Comparison of ENCODE assay signal across 15 mouse cellular contexts in the genomic region with DNA sequence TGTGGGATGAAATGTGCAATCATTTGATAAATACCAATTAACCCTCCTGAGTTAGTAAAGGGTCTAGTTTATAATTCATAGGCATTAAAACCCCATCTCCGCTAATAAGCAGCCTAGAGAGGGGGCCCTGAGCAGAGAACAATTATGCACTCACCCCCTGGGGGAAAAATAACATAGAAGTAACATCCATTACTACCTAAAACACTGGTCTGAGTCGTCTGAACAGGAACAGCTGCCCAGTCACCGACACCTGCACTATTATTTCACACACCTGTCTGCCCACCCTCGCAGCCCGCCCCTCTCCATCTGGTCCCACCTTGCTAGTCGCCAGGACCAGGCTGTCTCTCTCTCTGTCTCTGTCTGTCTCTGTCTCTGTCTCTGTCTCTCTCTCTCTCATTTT. TPM values are rescaled to one million over a fixed set of nuclear protein-coding genes. Genes with fewer than 3 reads are reported as not detected.
A peak's percentile ranks its signal among the peaks of the same experiment; 100 is the strongest.
DNase-seq lines count a peak whose midpoint lies in the region; ATAC-seq lines count a peak whose summit lies in the region.
"Had no signal": no experiment of that assay in that cellular context is flagged by ENCODE, and none has a peak within 500 bp of the region (broad histone marks: within the 10 kb centered on the region; RNA-seq: fewer than 3 reads in every experiment).

No protein-coding gene starts in this region.

- no peak overlapping the region for H3K27ac ChIP-seq in heart, embryonic 13.5 days (replicated peaks)
- H3K27ac ChIP-seq in lung, embryonic 15.5 days = no peak overlapping the region
- H3K27ac ChIP-seq in intestine, embryonic 14.5 days (ENCODE audit: low read depth) = no peak overlapping the region
- H3K27ac ChIP-seq in stomach, embryonic 14.5 days (ENCODE audit: low read length) = no peak overlapping the region

- 62% methylated on average over 6 of the region's 6 CpGs for WGBS in heart, embryonic 13.5 days
- WGBS in lung, embryonic 15.5 days = 48% methylated on average over 6 of the region's 6 CpGs
- WGBS in intestine, embryonic 14.5 days = 67% methylated on average over 6 of the region's 6 CpGs
- WGBS in stomach, embryonic 14.5 days = 62% methylated on average over 6 of the region's 6 CpGs

- no peak overlapping the region for H3K9ac ChIP-seq in heart, embryonic 13.5 days
- H3K9ac ChIP-seq in lung, embryonic 15.5 days = no peak overlapping the region
- H3K9ac ChIP-seq in intestine, embryonic 14.5 days (ENCODE audit: low read length) = no peak overlapping the region
- no peak overlapping the region for H3K9ac ChIP-seq in stomach, embryonic 14.5 days (replicated peaks; ENCODE audit: low read depth, low read length)

- peaks cover 18% of the 10 kb centered on the region for H3K36me3 ChIP-seq in heart, embryonic 13.5 days
- H3K36me3 ChIP-seq in lung, embryonic 15.5 days = peaks cover 13% of the 10 kb centered on the region
- H3K36me3 ChIP-seq in intestine, embryonic 14.5 days (ENCODE audit: control insufficient read depth, insufficient read depth, low read length) = peaks cover 15% of the 10 kb centered on the region
- no peaks in the 10 kb centered on the region; the same call in 1 of the 2 replicates for H3K36me3 ChIP-seq in stomach, embryonic 14.5 days (ENCODE audit: control insufficient read depth, insufficient read depth, low read length)

- no peaks in the 10 kb centered on the region for H3K9me3 ChIP-seq in heart, embryonic 13.5 days
- no peaks in the 10 kb centered on the region for H3K9me3 ChIP-seq in lung, embryonic 15.5 days
- no peaks in the 10 kb centered on the region for H3K9me3 ChIP-seq in intestine, embryonic 14.5 days (ENCODE audit: control insufficient read depth, low read length)
- H3K9me3 ChIP-seq in stomach, embryonic 14.5 days (ENCODE audit: control insufficient read depth, low read depth, low read length) = no peaks in the 10 kb centered on the region

- ATAC-seq in heart, embryonic 13.5 days (ENCODE audit: extremely low read depth, insufficient number of reproducible peaks, low FRiP score, low TSS enrichment) = no peak
- ATAC-seq in lung, embryonic 15.5 days (ENCODE audit: borderline replicate concordance, extremely low read depth, low FRiP score, low TSS enrichment) = no peak
- no peak for ATAC-seq in intestine, embryonic 14.5 days (replicated peaks; ENCODE audit: low FRiP score, low TSS enrichment, low read depth)
- ATAC-seq in stomach, embryonic 14.5 days (ENCODE audit: insufficient number of reproducible peaks, insufficient read depth, low FRiP score, low read depth) = no peak
- ATAC-seq: Patski had no signal

- H3K4me2 ChIP-seq in heart, embryonic 13.5 days = peak overlapping the region; percentile 94
- peak overlapping the region; percentile 92 for H3K4me2 ChIP-seq in lung, embryonic 15.5 days
- peak overlapping the region; percentile 74; the same call in 1 of the 2 replicates for H3K4me2 ChIP-seq in intestine, embryonic 14.5 days (ENCODE audit: low read length)
- peak overlapping the region; percentile 87 for H3K4me2 ChIP-seq in stomach, embryonic 14.5 days (replicated peaks; ENCODE audit: low read depth, low read length)

- peaks cover 28% of the 10 kb centered on the region for H3K27me3 ChIP-seq in heart, embryonic 13.5 days (replicated peaks)
- H3K27me3 ChIP-seq in lung, embryonic 15.5 days = 0 out of 2 replicates have a peak, but pooled peaks cover 11% of the 10 kb centered on the region
- H3K27me3 ChIP-seq in intestine, embryonic 14.5 days (replicated peaks; ENCODE audit: control insufficient read depth, insufficient read depth, low read length) = peaks cover 11% of the 10 kb centered on the region; the same call in 1 of the 2 replicates
- H3K27me3 ChIP-seq in stomach, embryonic 14.5 days (ENCODE audit: control insufficient read depth, insufficient read depth, low read length) = no peaks in the 10 kb centered on the region
- H3K27me3 ChIP-seq: Patski had no signal

- H3K4me1 ChIP-seq in heart, embryonic 13.5 days = peaks cover 35% of the 10 kb centered on the region
- peaks cover 27% of the 10 kb centered on the region for H3K4me1 ChIP-seq in lung, embryonic 15.5 days
- H3K4me1 ChIP-seq in intestine, embryonic 14.5 days (replicated peaks; ENCODE audit: control insufficient read depth, insufficient read depth, low read length) = peaks cover 18% of the 10 kb centered on the region
- peaks cover 11% of the 10 kb centered on the region; the same call in 1 of the 2 replicates for H3K4me1 ChIP-seq in stomach, embryonic 14.5 days (ENCODE audit: control insufficient read depth, insufficient read depth, low read length)

- DNase-seq in heart, adult 18-20 months = no peak
- DNase-seq in lung, postnatal 10 days = no peak
- no peak for DNase-seq in intestine, embryonic 14.5 days (ENCODE audit: low spot score)
- no peak for DNase-seq in urinary bladder, adult 18-20 months (ENCODE audit: low spot score in 2 of 2)
- no peak for DNase-seq in adrenal gland, adult (ENCODE audit: inconsistent age in 2 of 2, low spot score in 1 of 2)
- DNase-seq: layer of hippocampus, postnatal 36 days had no signal

- H3K4me3 ChIP-seq in heart, embryonic 13.5 days = peak overlapping the region; percentile 60; the same call in 1 of the 2 replicates
- no peak overlapping the region for H3K4me3 ChIP-seq in lung, embryonic 15.5 days
- no peak overlapping the region for H3K4me3 ChIP-seq in intestine, embryonic 14.5 days (ENCODE audit: low read depth, low read length)
- no peak overlapping the region for H3K4me3 ChIP-seq in stomach, embryonic 14.5 days (ENCODE audit: low read depth, low read length)

RNA-seq across cellular contexts. Expression of a gene that starts 18.1 kb away (rescaled TPM):
- polyA plus RNA-seq in heart, embryonic 13.5 days (2015; fragmentation: Nextera tagmentation; extraction: Ambion mirVana) = 28.5 and 29.2 TPM in 2 replicates
- total RNA-seq in heart, adult 18-20 months (2021) = 1 to 10 TPM; 8.0 to 9.7 TPM
- polyA plus RNA-seq in lung, embryonic 15.5 days (2015; fragmentation: Nextera tagmentation; extraction: Ambion mirVana) = 34.8 and 39.0 TPM in 2 replicates
- 41.8 and 48.0 TPM in 2 replicates for polyA plus RNA-seq in intestine, embryonic 14.5 days (2014; fragmentation: Nextera tagmentation; extraction: Ambion mirVana)
- 41.9 and 45.4 TPM in 2 replicates for polyA plus RNA-seq in stomach, embryonic 14.5 days (2014; fragmentation: Nextera tagmentation; extraction: Ambion mirVana)

RNA-seq across cellular contexts. Expression of a gene that starts 36.9 kb away (rescaled TPM):
- polyA plus RNA-seq in heart, embryonic 13.5 days (2015; fragmentation: Nextera tagmentation; extraction: Ambion mirVana) = not detected in 2 replicates
- total RNA-seq in heart, adult 18-20 months (2021) = not detected
- polyA plus RNA-seq in lung, embryonic 15.5 days (2015; fragmentation: Nextera tagmentation; extraction: Ambion mirVana) = not detected in 2 replicates
- not detected in 2 replicates for polyA plus RNA-seq in intestine, embryonic 14.5 days (2014; fragmentation: Nextera tagmentation; extraction: Ambion mirVana)
- not detected in 2 replicates for polyA plus RNA-seq in stomach, embryonic 14.5 days (2014; fragmentation: Nextera tagmentation; extraction: Ambion mirVana)
- total RNA-seq: adrenal gland, postnatal 36 days; gastrocnemius, postnatal 14 days; layer of hippocampus, postnatal 36 days; monocyte, adult 5-6 weeks had no signal
- polyA plus RNA-seq: cerebellum, adult 2 months; liver, embryonic 16.5 days; Patski had no signal

RNA-seq across cellular contexts. Expression of a gene that starts 47.4 kb away (rescaled TPM):
- 28.9 and 29.6 TPM in 2 replicates for polyA plus RNA-seq in heart, embryonic 13.5 days (2015; fragmentation: Nextera tagmentation; extraction: Ambion mirVana)
- 10 to 100 TPM; 10.6 to 11.3 TPM for total RNA-seq in heart, adult 18-20 months (2021)
- polyA plus RNA-seq in lung, embryonic 15.5 days (2015; fragmentation: Nextera tagmentation; extraction: Ambion mirVana) = 50.0 and 50.5 TPM in 2 replicates
- polyA plus RNA-seq in intestine, embryonic 14.5 days (2014; fragmentation: Nextera tagmentation; extraction: Ambion mirVana) = 54.2 and 59.9 TPM in 2 replicates
- polyA plus RNA-seq in stomach, embryonic 14.5 days (2014; fragmentation: Nextera tagmentation; extraction: Ambion mirVana) = 80.6 and 81.3 TPM in 2 replicates

RNA-seq across cellular contexts. Expression of a gene that starts 57.3 kb away (rescaled TPM):
- polyA plus RNA-seq in heart, embryonic 13.5 days (2015; fragmentation: Nextera tagmentation; extraction: Ambion mirVana) = 15.9 and 19.9 TPM in 2 replicates
- 10 to 100 TPM; 22.5 to 22.8 TPM for total RNA-seq in heart, adult 18-20 months (2021)
- polyA plus RNA-seq in lung, embryonic 15.5 days (2015; fragmentation: Nextera tagmentation; extraction: Ambion mirVana) = 27.3 and 29.3 TPM in 2 replicates
- 18.9 and 25.7 TPM in 2 replicates for polyA plus RNA-seq in intestine, embryonic 14.5 days (2014; fragmentation: Nextera tagmentation; extraction: Ambion mirVana)
- polyA plus RNA-seq in stomach, embryonic 14.5 days (2014; fragmentation: Nextera tagmentation; extraction: Ambion mirVana) = 20.3 and 23.1 TPM in 2 replicates
